Mouse (Mus musculus) cerebellum, adult 2 months (tissue): Measurements from ENCODE around the gene Fyb.

ENCODE experiments used
- CTCF ChIP-seq: fragments of 200-500 bp; IDR thresholded peaks from 2 replicates; pipeline ENCODE4 v1.5.1; 2011; ENCODE audit warnings: low read depth, mild to moderate bottlenecking, control low read depth, low read length, moderate library complexity, borderline replicate concordance; ENCODE audit not compliant: insufficient read depth
- POLR2A ChIP-seq: fragments of 200-500 bp; IDR thresholded peaks from 2 replicates; pipeline ENCODE4 v1.6.1; 2011; ENCODE audit warnings: low read length, control low read depth, borderline replicate concordance; ENCODE audit not compliant: insufficient read depth

DNA sequence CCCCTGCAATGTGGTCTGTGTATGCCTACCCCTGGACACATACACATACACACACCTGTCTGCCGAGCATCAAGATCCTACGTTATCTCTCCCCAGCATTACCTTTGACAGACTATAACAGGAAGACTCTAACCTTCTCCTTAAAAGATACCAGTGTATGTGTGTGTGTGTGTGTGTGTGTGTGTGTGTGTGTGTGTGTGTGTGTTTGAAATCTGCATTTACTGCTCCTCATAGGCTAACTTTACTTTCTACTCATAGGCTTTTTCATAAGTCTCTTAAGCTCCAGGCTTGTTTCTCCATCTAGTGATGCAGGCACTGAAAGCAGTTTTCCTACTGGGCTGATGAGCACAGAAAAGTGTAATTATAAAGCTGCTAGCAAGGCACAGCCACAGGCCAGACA, 2.1 kb downstream of the Fyb start:
- TF ChIP-seq CTCF (no peak), POLR2A (no peak)
